Comparison of ENCODE assay signal across 13 mouse cellular contexts in genomic region chr13:72352641-72353181, GRCm38 (mm10).
DNase-seq lines count a peak whose midpoint lies in the region; ATAC-seq and TF ChIP-seq lines count a peak whose summit lies in the region.
"Had no signal": no experiment of that assay in that cellular context is flagged by ENCODE, and none has a peak within 500 bp of the region (broad histone marks: within the 10 kb centered on the region; RNA-seq: fewer than 3 reads in every experiment).

No protein-coding gene starts in this region.

- no peaks in the 10 kb centered on the region for H3K9me3 ChIP-seq in embryonic facial prominence, embryonic 10.5 days
- no peaks in the 10 kb centered on the region for H3K9me3 ChIP-seq in hindbrain, embryonic 13.5 days
- H3K9me3 ChIP-seq in lung, postnatal 0 days (ENCODE audit: low read length), result no peaks in the 10 kb centered on the region
- no peaks in the 10 kb centered on the region for H3K9me3 ChIP-seq in limb, embryonic 10.5 days (replicated peaks)
- no peaks in the 10 kb centered on the region for H3K9me3 ChIP-seq in stomach, postnatal 0 days (ENCODE audit: control insufficient read depth, low read length)
- H3K9me3 ChIP-seq: heart, embryonic 10.5 days had no signal

- H3K36me3 ChIP-seq in embryonic facial prominence, embryonic 10.5 days (replicated peaks), result no peaks in the 10 kb centered on the region
- no peaks in the 10 kb centered on the region for H3K36me3 ChIP-seq in hindbrain, embryonic 13.5 days
- no peaks in the 10 kb centered on the region for H3K36me3 ChIP-seq in lung, postnatal 0 days (ENCODE audit: insufficient read depth, low read length)
- H3K36me3 ChIP-seq in limb, embryonic 10.5 days, result no peaks in the 10 kb centered on the region
- H3K36me3 ChIP-seq in stomach, postnatal 0 days (ENCODE audit: control insufficient read depth, insufficient read depth, low read length), result no peaks in the 10 kb centered on the region
- H3K36me3 ChIP-seq: heart, embryonic 10.5 days had no signal

- peaks cover 14% of the 10 kb centered on the region for H3K4me1 ChIP-seq in embryonic facial prominence, embryonic 10.5 days
- H3K4me1 ChIP-seq in hindbrain, embryonic 13.5 days (replicated peaks), result peaks cover 9% of the 10 kb centered on the region
- H3K4me1 ChIP-seq in lung, postnatal 0 days (ENCODE audit: insufficient read depth, low read depth, low read length), result no peaks in the 10 kb centered on the region
- no peaks in the 10 kb centered on the region for H3K4me1 ChIP-seq in limb, embryonic 10.5 days
- H3K4me1 ChIP-seq in stomach, postnatal 0 days (replicated peaks; ENCODE audit: control insufficient read depth, insufficient read depth), result no peaks in the 10 kb centered on the region
- H3K4me1 ChIP-seq: heart, embryonic 10.5 days had no signal

- peaks cover 81% of the 10 kb centered on the region for H3K27me3 ChIP-seq in embryonic facial prominence, embryonic 10.5 days (replicated peaks; ENCODE audit: low read depth, poor library complexity, severe bottlenecking)
- peaks cover 35% of the 10 kb centered on the region for H3K27me3 ChIP-seq in hindbrain, embryonic 13.5 days
- no peaks in the 10 kb centered on the region for H3K27me3 ChIP-seq in lung, postnatal 0 days (replicated peaks; ENCODE audit: insufficient read depth, low read length)
- 0 out of 2 replicates have a peak, but pooled peaks cover 13% of the 10 kb centered on the region for H3K27me3 ChIP-seq in limb, embryonic 10.5 days (ENCODE audit: low read depth, poor library complexity, severe bottlenecking)
- H3K27me3 ChIP-seq in stomach, postnatal 0 days (ENCODE audit: control insufficient read depth, insufficient read depth, low read length), result no peaks in the 10 kb centered on the region

- peak overlapping the region; percentile 25; the same call in 1 of the 2 replicates for H3K4me2 ChIP-seq in hindbrain, embryonic 13.5 days
- no peak overlapping the region; the same call in 1 of the 2 replicates for H3K4me2 ChIP-seq in lung, postnatal 0 days (replicated peaks; ENCODE audit: low read depth, low read length)
- no peak overlapping the region for H3K4me2 ChIP-seq in stomach, postnatal 0 days (replicated peaks; ENCODE audit: low read depth)

- ATAC-seq in hindbrain, embryonic 13.5 days (ENCODE audit: low FRiP score), result peak; percentile 64; the same call in 1 of the 2 replicates
- no peak for ATAC-seq in lung, postnatal 0 days
- no peak for ATAC-seq in stomach, postnatal 0 days (ENCODE audit: low FRiP score, low TSS enrichment)

- peak; percentile 5 for DNase-seq in 3134 (ENCODE audit: extremely low read depth, insufficient read length, low spot score)
- DNase-seq in embryonic facial prominence, embryonic 10.5 days (ENCODE audit: low spot score), result peak; percentile 36
- DNase-seq in lung, postnatal 0 days (ENCODE audit: low spot score), result peak; percentile 58
- DNase-seq in retina, postnatal 1 day, result no peak
- DNase-seq in limb, embryonic 10.5 days (ENCODE audit: low spot score), result no peak
- DNase-seq in thymus, postnatal 10 days (ENCODE audit: low spot score in 2 of 2), result no peak
- DNase-seq in stomach, postnatal 0 days (ENCODE audit: low spot score), result no peak
- DNase-seq: adrenal gland, adult 8-10 months; layer of hippocampus, postnatal 36 days; right cerebral cortex, adult 18-20 months; thymus, adult 2 months had no signal

- TF ChIP-seq EP300 in lung, postnatal 0 days (IDR thresholded peaks at IDR 0.05), result no peak
- TF ChIP-seq EP300 in stomach, postnatal 0 days (optimal IDR thresholded peaks at IDR 0.05), result no peak

- H3K9ac ChIP-seq in hindbrain, embryonic 13.5 days, result no peak overlapping the region
- no peak overlapping the region for H3K9ac ChIP-seq in lung, postnatal 0 days (replicated peaks; ENCODE audit: low read depth)
- no peak overlapping the region for H3K9ac ChIP-seq in stomach, postnatal 0 days (ENCODE audit: low read length)

- H3K27ac ChIP-seq in embryonic facial prominence, embryonic 10.5 days (replicated peaks), result peak overlapping the region; percentile 24; the same call in 1 of the 2 replicates
- H3K27ac ChIP-seq in hindbrain, embryonic 13.5 days, result no peak overlapping the region
- no peak overlapping the region for H3K27ac ChIP-seq in lung, postnatal 0 days (ENCODE audit: low read length)
- no peak overlapping the region for H3K27ac ChIP-seq in limb, embryonic 10.5 days
- no peak overlapping the region for H3K27ac ChIP-seq in stomach, postnatal 0 days (replicated peaks)
- H3K27ac ChIP-seq: heart, embryonic 10.5 days had no signal

- H3K4me3 ChIP-seq in embryonic facial prominence, embryonic 10.5 days, result peak overlapping the region; percentile 5; the same call in 1 of the 2 replicates
- H3K4me3 ChIP-seq in hindbrain, embryonic 13.5 days, result no peak overlapping the region
- no peak overlapping the region for H3K4me3 ChIP-seq in lung, postnatal 0 days (ENCODE audit: low read depth, low read length)
- no peak overlapping the region for H3K4me3 ChIP-seq in limb, embryonic 10.5 days
- no peak overlapping the region for H3K4me3 ChIP-seq in stomach, postnatal 0 days (ENCODE audit: low read depth, low read length)
- H3K4me3 ChIP-seq: heart, embryonic 10.5 days had no signal

- no peak for TF ChIP-seq CTCF in lung, postnatal 0 days (IDR thresholded peaks at IDR 0.05)
- no peak for TF ChIP-seq CTCF in stomach, postnatal 0 days (IDR thresholded peaks at IDR 0.05; ENCODE audit: low read depth)

- 41% methylated on average over 18 of the region's 18 CpGs for WGBS in embryonic facial prominence, embryonic 10.5 days
- 24% methylated on average over 18 of the region's 18 CpGs for WGBS in hindbrain, embryonic 13.5 days
- WGBS in lung, postnatal 0 days, result 38% methylated on average over 18 of the region's 18 CpGs
- WGBS in limb, embryonic 10.5 days, result 70% methylated on average over 18 of the region's 18 CpGs
- WGBS in stomach, postnatal 0 days, result 39% methylated on average over 18 of the region's 18 CpGs

Comparison
In these comparisons a context has a peak if more than half of its experiments do, and no peak if none do; other contexts are left out.
1. DNase-seq: peak in 3134 (single experiment), embryonic facial prominence, embryonic 10.5 days (single experiment) and lung, postnatal 0 days (single experiment); none in retina, postnatal 1 day (single experiment), limb, embryonic 10.5 days (single experiment), thymus, postnatal 10 days (0 of 2) and stomach, postnatal 0 days (single experiment).